Mouse (Mus musculus): Measurements from ENCODE around the gene Sfswap. TPM values are rescaled to one million over a fixed set of nuclear protein-coding genes. Genes with fewer than 3 reads are reported as not detected.
"Not testable (repeated sequence)": the region's sequence is repeated elsewhere in the genome, so short reads cannot be mapped to it uniquely, and the experiment has no call there.

The Sfswap gene
- 45.6 and 46.3 TPM in 2 replicates for polyA plus RNA-seq (2015; fragmentation: Nextera tagmentation; extraction: Ambion mirVana)

DNA sequence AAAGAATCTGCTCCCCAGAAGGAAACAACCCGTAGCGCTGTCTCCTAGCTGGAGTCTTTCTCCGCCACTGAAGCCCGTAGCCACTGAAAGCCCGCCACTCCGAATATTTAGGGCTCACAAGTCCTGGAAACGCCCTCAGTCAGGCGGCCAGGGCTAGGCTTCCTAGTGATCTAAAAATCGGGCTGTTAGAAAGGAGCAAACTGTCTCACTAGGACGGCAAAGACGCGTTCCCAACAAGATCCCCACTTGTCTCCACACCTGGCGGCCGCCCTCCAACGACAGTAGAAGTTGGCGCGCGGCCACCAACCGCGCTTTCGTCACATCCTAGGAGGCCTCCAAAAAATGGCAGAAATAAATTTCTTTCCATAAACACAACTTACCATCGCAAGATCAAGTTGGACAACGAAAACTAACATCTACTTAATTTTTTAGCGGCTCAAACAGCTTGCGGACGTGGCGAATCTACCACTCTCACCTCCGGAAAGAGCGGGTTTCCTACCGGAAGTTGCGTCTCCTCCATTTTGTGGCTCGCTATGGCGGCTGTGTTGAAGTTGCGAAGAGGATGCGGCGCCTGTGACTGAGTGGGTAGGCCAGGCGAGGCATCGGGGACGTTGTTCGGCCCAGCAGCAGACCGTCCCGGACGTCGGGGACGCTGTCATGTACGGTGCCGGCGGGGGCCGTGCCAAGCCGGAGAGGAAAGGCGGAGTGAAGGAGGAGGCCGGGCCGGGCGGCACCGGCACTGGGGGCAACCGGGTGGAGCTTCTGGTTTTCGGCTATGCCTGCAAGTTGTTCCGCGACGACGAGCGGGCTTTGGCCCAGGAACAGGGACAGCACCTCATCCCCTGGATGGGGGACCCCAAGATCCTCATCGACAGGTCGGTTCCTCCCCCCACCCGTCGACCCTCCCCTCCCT lies at the start of gene Sfswap:
Gene Sfswap, plus strand, starts transcription at position 500 of the 913 bp plus-strand sequence.
- ATAC-seq (replicated peaks; ENCODE audit: low FRiP score): peak; percentile 79
- peak within 1 kb of the TSS; percentile 96 for H3K9ac ChIP-seq
- peak within 1 kb of the TSS; percentile 95 for H3K4me2 ChIP-seq
- peak within 1 kb of the TSS; percentile 84 for H3K27ac ChIP-seq
- WGBS: under 1% methylated on average over 66 of the region's 66 CpGs
- H3K4me3 ChIP-seq (replicated peaks): peak within 1 kb of the TSS; percentile 100
- no peaks in the 10 kb centered on the region for H3K9me3 ChIP-seq (replicated peaks)
- H3K4me1 ChIP-seq: peaks cover 17% of the 10 kb centered on the region
- peaks cover 10% of the 10 kb centered on the region; the same call in 1 of the 2 replicates for H3K27me3 ChIP-seq
- peaks cover 26% of the 10 kb centered on the region for H3K36me3 ChIP-seq

DNA sequence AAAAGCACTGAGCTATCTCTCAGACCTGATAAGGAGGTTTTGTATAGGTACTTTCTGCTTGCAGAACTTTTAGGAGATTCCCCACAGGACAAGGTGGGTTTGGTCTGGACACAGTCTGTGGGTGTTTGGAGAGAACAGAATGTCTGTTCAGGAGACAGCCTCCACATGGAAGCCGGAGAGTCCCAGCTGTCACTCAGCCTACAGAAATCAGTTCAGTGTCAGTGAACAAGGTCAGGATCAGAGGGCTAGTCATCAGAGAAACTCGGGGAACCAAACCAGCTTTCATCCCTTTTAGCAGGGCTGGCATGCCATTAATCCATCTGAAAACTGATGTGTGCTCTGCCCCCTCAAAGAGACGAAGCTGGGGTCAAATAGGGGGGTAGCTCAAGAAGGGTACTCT lies 48.5 kb upstream of the Sfswap start:
- peaks cover 26% of the 10 kb centered on the region for H3K27me3 ChIP-seq
- ATAC-seq (replicated peaks; ENCODE audit: low FRiP score): no peak
- no peaks in the 10 kb centered on the region for H3K36me3 ChIP-seq

DNA sequence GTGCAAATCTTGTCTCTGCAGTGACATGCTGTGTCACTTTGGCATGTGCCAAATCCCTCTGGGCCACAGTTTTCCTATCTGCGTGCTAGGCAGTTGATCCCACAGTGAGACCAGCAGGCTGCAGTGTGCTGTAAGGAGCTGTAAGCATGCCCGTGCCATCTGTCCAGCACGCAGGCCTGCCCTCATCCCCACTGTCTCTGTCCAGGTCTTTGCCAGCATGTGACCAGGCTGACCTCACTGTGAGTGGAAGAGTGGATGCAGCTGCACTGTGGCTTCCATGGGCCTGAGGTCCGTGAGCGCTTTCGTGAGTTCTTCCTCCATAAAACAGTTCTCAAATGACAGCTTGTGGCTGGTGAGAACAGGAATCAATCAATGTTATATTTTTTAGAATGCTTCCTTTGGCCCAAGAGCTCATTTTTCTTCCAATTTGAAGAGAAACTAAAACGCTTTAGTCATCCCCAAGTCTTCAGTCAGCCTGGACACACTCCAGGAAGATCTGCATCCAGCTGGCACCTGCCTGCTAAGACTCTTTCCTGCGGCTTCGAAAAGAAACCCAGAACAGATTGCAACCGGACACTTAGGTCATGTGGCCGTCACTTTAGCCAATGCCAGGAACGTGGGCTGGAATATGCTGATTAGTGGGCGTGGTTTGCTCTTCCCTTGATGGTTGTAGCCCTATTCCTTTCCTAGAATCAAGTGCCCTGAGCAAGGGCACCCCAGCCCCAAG lies 46.1 kb upstream of the Sfswap start:
- peaks cover 44% of the 10 kb centered on the region for H3K4me1 ChIP-seq
- peak; percentile 91 for ATAC-seq (replicated peaks; ENCODE audit: low FRiP score)
- H3K36me3 ChIP-seq: no peaks in the 10 kb centered on the region
- no peaks in the 10 kb centered on the region for H3K9me3 ChIP-seq (replicated peaks)
- H3K27ac ChIP-seq: peak overlapping the region; percentile 69
- WGBS: 8% methylated on average over 13 of the region's 13 CpGs
- H3K27me3 ChIP-seq: peaks cover 10% of the 10 kb centered on the region; the same call in 1 of the 2 replicates
- H3K4me2 ChIP-seq: peak overlapping the region; percentile 51
- peak overlapping the region; percentile 29 for H3K4me3 ChIP-seq (replicated peaks)
- H3K9ac ChIP-seq: 0 out of 2 replicates have a peak overlapping the region, but pooled peaks have one; percentile 8

More for the DNA sequence above, 48.5 kb upstream of the Sfswap start:
- H3K9ac ChIP-seq: no peak overlapping the region
- no peak overlapping the region for H3K4me3 ChIP-seq (replicated peaks)
- peaks cover 26% of the 10 kb centered on the region for H3K4me1 ChIP-seq
- H3K4me2 ChIP-seq: no peak overlapping the region
- 24% methylated on average over 3 of the region's 3 CpGs for WGBS
- no peaks in the 10 kb centered on the region for H3K9me3 ChIP-seq (replicated peaks)
- H3K27ac ChIP-seq: no peak overlapping the region

DNA sequence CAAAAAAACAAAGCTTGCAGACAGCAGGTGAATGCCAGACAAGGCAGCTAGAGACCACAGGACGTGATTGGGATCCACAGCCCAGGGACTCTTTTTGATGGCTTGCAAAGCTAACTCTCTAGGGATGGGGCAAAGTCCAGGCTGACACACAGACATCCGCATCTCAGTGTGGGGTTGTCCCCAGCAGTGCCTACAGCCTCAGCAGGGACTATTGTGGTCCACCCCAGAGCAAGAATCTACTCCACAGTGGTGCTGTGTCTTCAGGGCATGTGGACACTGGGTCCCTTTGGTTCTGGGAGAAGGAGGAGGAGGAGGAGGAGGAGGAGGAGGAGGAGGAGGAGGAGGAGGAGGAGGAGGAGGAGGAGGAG lies 45.5 kb upstream of the Sfswap start:
- ATAC-seq (replicated peaks; ENCODE audit: low FRiP score): peak; percentile 44
- H3K27me3 ChIP-seq: peaks cover 7% of the 10 kb centered on the region; the same call in 1 of the 2 replicates
- no peaks in the 10 kb centered on the region for H3K36me3 ChIP-seq
- peak overlapping the region; percentile 51 for H3K4me2 ChIP-seq
- no peak overlapping the region for H3K4me3 ChIP-seq (replicated peaks)
- H3K27ac ChIP-seq: no peak overlapping the region
- H3K9me3 ChIP-seq (replicated peaks): no peaks in the 10 kb centered on the region
- no peak overlapping the region for H3K9ac ChIP-seq
- H3K4me1 ChIP-seq: peaks cover 47% of the 10 kb centered on the region
- 25% methylated on average over 2 of the region's 2 CpGs for WGBS

DNA sequence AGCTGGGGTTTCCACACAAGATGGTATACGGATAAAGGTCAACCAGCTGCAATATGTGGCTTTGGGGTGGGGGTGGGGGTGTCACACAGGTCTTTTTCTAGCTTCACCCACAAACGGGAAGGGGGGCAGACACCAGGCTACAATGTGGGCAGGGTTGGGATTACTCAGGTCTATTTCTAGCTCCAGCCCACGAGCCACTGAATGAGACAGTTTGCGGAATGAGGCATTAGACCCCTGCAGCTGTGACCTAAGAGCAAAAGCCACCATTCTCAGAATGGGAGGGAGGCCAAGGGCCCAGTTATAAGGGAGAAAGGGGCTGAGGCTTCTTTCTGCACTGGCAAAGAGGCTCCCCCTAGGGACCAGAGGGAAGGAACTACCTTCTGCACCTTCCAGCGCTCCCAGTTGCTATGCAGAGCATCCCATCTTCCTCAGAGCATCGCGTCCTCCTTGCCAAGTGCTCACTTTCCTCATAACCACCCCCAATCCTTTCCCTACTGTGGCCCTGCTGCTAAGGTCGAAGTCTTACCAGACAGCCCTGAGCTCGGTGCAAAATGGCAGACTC lies 44.4 kb upstream of the Sfswap start:
- Histone ChIP-seq H3K27me3 (no peaks in the 10 kb centered on the region), H3K4me1 (peaks cover 56% of the 10 kb centered on the region), H3K36me3 (no peaks in the 10 kb centered on the region), H3K9ac (no peak overlapping the region), H3K27ac (no peak overlapping the region), H3K4me2 (no peak overlapping the region), H3K4me3 (replicated peaks) (no peak overlapping the region), H3K9me3 (replicated peaks) (no peaks in the 10 kb centered on the region)
- ATAC-seq (replicated peaks; ENCODE audit: low FRiP score): no peak
- 51% methylated on average over 9 of the region's 9 CpGs for WGBS

DNA sequence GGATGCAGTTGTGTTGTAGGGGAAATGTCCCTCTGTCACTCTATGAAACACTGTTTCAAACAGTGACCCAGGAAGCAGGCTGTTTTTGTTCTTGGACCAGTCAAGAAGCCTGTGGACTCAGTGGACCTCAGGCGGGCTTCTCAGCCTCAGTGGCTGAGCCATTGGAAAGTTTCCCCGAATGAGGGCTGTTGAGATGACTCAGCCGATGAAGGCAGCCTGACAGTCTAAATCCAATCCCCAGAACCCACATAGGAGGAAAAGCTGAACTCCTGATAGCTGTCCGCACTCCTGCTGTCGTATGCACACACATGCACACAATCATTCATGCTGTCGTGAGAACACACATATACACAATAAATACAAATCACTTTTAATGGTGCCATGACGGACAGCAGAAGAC lies 42.9 kb upstream of the Sfswap start:
- Histone ChIP-seq H3K4me2 (no peak overlapping the region), H3K27ac (no peak overlapping the region), H3K27me3 (no peaks in the 10 kb centered on the region), H3K36me3 (no peaks in the 10 kb centered on the region), H3K4me1 (peaks cover 56% of the 10 kb centered on the region), H3K9me3 (replicated peaks) (no peaks in the 10 kb centered on the region), H3K9ac (no peak overlapping the region), H3K4me3 (replicated peaks) (no peak overlapping the region)
- WGBS: 69% methylated on average over 7 of the region's 7 CpGs
- ATAC-seq (replicated peaks; ENCODE audit: low FRiP score): no peak

DNA sequence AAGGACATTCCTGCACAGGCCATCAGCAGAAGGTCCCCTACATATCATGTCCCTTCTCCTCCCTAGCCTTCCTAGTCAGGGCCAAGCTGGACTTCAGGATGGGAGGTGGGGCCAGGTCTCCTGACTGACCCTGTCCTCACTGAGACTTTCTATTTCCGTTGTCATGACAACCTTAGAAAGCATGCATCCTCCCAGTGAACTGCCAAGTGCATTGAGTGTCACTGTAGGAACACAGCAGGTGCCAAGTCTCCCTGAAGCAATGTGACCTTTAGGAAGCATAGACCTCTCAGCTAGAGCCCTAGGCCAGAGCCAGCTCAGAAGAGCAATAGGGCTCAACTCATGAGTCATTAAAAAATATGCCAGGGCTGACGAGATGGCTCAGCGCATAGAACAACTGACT lies 42.5 kb upstream of the Sfswap start:
- H3K9ac ChIP-seq: no peak overlapping the region
- H3K9me3 ChIP-seq (replicated peaks): no peaks in the 10 kb centered on the region
- no peak overlapping the region for H3K4me3 ChIP-seq (replicated peaks)
- ATAC-seq (replicated peaks; ENCODE audit: low FRiP score): no peak
- peaks cover 56% of the 10 kb centered on the region for H3K4me1 ChIP-seq
- H3K27ac ChIP-seq: no peak overlapping the region
- 70% methylated on average over 3 of the region's 3 CpGs for WGBS
- no peak overlapping the region for H3K4me2 ChIP-seq
- H3K36me3 ChIP-seq: no peaks in the 10 kb centered on the region
- H3K27me3 ChIP-seq: no peaks in the 10 kb centered on the region

DNA sequence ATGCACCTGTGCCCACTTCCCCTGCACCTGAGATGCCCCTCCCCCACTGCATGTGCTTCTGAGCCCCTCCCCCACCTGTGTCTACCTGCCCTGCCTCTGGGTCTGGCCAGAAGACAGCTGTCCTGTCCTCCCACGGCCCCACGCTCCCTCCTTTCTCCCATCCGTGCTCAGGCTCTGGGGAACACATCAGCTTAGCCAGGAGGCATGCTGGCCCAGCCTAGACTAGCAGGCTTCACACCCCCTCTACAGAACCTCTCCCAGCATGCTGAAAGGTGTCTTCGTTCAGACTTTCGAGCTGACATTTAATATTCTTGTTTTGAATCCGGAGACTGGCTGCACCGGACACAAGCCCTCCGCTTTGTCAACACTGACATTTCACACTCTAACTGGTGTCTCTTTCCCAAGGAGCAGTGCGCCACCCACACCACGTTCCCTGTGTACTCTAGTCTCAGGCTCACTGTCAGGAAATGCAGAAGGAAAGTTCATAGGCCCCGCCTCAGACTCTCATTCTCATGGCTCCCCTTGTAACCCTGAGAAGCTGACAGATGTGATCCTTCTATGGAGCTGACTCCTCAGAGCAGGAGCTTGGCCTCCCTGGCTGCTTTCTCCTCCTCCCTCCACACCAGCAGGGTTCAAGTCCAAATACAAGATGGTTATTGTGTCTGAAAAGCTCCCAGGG lies 40.1 kb upstream of the Sfswap start:
- Histone ChIP-seq H3K9ac (no peak overlapping the region), H3K9me3 (replicated peaks) (no peaks in the 10 kb centered on the region), H3K36me3 (no peaks in the 10 kb centered on the region), H3K27me3 (0 out of 2 replicates have a peak, but pooled peaks cover 4% of the 10 kb centered on the region), H3K4me1 (peaks cover 38% of the 10 kb centered on the region), H3K4me3 (replicated peaks) (no peak overlapping the region), H3K27ac (peak overlapping the region; percentile 54; the same call in 1 of the 2 replicates), H3K4me2 (no peak overlapping the region)
- whole genome bisulfite sequencing: 18% methylated on average over 11 of the region's 11 CpGs
- ATAC-seq (replicated peaks; ENCODE audit: low FRiP score): peak; percentile 40

DNA sequence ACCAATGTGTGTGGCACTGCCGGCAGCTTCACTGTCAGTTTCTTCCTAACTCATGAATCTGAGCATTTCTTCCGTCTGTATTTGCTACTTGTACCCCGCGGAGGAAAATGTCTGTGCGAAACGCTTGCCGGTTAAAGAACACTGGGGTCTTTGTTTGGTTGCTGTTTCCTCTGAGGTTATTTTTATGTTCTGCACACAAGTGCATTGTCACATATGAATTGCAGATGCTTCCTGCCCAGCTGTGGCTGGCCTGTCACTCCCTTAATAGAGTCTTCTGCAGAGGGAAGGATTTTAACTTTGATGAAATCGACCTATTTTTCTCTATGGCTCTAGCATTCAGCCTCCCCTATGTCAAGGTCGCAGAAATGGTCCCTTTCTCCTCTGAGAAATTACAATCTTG lies 37.4 kb upstream of the Sfswap start:
- not testable (repeated sequence) for ATAC-seq (replicated peaks; ENCODE audit: low FRiP score); H3K4me3 ChIP-seq (replicated peaks); H3K9me3 ChIP-seq (replicated peaks); H3K27me3 ChIP-seq; H3K4me2 ChIP-seq; H3K9ac ChIP-seq; H3K36me3 ChIP-seq
- Histone ChIP-seq H3K4me1 (peaks cover 22% of the 10 kb centered on the region), H3K27ac (peak overlapping the region; percentile 66)
- WGBS: 57% methylated on average over 9 of the region's 9 CpGs

DNA sequence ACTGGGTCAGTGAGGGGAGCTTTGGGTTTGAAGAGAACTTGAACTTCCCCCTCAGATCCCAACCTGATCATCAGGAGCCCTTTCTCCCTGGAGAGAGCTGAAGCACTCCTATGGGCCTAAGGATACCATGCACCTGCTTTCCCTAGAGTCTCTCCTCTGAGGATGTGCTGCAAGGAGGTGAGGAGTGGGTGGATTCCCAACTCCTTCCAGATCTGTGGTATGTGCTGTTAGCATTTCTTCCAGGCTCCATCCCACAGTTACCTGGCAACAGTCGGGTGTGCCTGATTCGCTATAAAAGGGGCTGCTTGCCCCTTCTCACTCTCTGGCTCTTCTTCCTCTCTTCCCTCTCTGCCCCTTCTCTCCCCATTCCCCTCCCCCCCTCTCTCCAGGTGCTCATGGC lies 35.2 kb upstream of the Sfswap start:
- Histone ChIP-seq H3K36me3 (no peaks in the 10 kb centered on the region), H3K4me3 (replicated peaks) (no peak overlapping the region), H3K9ac (no peak overlapping the region), H3K27me3 (0 out of 2 replicates have a peak, but pooled peaks cover 4% of the 10 kb centered on the region), H3K4me2 (no peak overlapping the region), H3K27ac (no peak overlapping the region), H3K9me3 (replicated peaks) (no peaks in the 10 kb centered on the region), H3K4me1 (peaks cover 6% of the 10 kb centered on the region)
- no peak for ATAC-seq (replicated peaks; ENCODE audit: low FRiP score)
- 79% methylated on average over 2 of the region's 2 CpGs for WGBS

DNA sequence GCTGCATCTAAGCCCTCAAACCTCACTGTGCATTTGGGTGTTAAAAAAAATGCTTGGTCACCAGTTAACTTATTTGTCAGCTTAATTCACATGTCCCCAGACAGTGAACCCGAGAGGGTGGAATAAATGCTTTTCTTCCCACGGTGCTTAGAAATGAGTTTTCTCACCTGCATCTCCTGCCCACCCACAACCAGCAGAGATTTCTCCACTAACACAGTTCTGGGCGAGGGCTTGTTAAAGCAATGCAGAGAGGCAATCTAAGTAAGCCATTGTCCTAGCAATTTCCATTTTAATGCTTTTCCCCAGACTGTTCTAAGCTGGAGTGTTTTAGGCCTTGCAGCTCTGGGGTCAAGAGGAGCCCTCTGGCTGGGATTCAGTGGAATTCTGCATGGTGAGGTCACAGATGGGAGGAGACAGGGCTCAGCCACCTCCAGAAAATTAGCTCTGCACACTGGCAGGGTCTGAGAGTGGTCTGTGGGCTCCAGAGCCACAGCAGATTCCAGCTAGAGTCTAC lies 25.4 kb upstream of the Sfswap start:
- H3K9me3 ChIP-seq (replicated peaks): no peaks in the 10 kb centered on the region
- H3K4me1 ChIP-seq: no peaks in the 10 kb centered on the region
- 59% methylated on average over 3 of the region's 3 CpGs for WGBS
- no peak for ATAC-seq (replicated peaks; ENCODE audit: low FRiP score)
- no peaks in the 10 kb centered on the region for H3K36me3 ChIP-seq
- H3K27ac ChIP-seq: no peak overlapping the region
- H3K9ac ChIP-seq: no peak overlapping the region
- no peak overlapping the region for H3K4me2 ChIP-seq
- H3K4me3 ChIP-seq (replicated peaks): no peak overlapping the region
- H3K27me3 ChIP-seq: no peaks in the 10 kb centered on the region
